Mouse (Mus musculus) natural killer cell, adult 2 months (primary cell): ENCODE data around the gene Cntd1.
"Not testable (repeated sequence)": the region's sequence is repeated elsewhere in the genome, so short reads cannot be mapped to it uniquely, and the experiment has no call there.

Experiments
- DNase-seq, 2 experiments: peaks; one replicate each; pipeline ENCODE4 v3.0.0; 2022; ENCODE audit warnings: low spot score in 2 of 2

Gene Cntd1

DNA sequence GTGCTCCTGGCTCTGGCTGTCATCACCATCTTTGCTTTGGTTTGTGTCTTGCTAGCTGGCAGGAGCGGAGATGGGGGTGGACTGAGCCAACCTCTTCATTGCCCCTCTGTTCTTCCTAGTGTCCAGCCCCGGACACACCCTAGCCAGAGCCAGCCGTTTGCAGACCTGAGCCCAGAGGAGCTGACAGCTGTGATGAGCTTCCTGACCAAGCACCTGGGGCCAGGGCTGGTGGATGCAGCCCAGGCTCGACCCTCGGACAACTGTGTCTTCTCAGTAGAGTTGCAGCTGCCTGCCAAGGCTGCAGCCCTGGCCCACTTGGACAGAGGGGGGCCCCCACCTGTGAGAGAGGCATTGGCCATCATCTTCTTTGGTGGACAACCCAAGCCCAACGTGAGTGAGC is 52.1 kb downstream of the Cntd1 start:
- DNase-seq, result not testable (repeated sequence)

DNA sequence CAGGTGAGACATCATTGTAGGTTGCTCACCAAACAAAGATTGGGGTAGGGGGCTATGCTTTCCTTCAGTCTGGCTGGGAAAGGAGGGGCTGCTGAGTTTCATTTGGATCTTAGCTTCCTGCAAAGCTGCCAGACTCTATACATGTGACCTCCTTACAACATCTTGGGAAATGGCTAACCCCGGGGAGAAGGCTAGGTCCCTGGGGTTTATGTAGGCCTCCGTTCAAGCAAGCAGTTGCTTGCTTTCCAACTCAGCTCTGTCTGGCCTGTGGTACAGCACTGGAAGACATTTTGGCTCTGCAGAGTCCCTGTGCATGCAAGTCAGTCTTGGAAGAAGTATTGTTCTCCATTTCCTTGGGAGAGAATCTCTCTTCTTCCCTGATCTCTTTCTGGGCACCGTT is 53.7 kb downstream of the Cntd1 start:
- DNase-seq, result no peak

DNA sequence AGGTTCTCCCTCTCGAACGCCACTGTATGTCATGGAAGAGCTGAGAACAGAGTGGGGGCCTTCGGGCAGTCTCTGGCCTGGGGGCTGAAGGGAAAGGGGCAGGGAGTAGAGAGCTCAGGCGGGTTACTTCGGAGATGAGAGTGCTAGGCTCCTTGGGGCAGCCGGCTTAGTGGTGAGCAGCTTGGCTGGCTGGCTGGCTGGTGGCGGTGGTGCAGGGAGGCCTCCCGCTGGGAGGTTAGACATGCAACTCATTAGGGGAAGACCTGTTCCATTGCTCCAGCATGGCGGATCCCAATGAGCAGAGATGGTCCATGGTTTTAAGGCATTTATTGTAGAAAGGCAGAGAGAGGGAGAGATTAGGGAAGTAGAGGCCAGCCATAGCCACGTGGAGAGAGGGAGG is 55.2 kb downstream of the Cntd1 start:
- no peak for DNase-seq

DNA sequence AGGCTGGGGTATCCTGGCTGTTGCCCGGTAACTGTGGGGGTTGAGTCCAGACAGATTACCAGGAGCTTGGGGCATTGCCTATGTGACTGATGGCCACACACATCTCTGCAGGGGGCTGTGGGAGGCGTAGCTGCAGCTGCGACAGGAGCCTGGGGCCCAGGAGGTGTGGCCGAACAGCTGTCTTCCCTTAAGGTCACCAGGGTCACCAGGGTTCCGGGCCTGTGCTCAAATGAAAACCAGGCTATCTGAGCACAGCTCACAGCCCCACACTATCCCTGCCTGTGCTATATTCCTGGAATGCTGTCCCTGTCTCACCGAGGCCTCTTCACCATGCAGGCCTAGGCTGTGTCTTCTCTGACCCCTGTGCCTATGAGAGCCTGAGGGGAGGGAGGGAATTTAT is 55.7 kb downstream of the Cntd1 start:
- no peak for DNase-seq

DNA sequence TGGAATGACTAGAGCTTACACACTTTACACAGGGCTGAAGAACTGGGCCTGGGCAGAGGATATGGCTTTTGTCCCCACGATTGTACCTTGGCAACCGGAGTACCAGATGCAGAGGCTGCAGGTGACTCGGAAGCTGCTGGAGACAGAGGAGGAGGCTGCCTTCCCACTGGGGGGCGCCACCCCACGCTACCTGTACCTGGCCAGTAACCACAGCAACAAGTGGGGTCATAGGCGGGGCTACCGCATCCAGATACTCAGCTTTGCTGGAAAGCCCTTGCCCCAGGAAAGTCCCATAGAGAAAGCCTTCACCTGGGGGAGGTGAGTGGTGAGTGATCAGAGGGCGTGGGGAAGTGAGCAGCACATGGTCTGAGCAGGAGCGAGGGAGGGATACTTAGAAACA is 56.9 kb downstream of the Cntd1 start:
- DNase-seq, result no peak

DNA sequence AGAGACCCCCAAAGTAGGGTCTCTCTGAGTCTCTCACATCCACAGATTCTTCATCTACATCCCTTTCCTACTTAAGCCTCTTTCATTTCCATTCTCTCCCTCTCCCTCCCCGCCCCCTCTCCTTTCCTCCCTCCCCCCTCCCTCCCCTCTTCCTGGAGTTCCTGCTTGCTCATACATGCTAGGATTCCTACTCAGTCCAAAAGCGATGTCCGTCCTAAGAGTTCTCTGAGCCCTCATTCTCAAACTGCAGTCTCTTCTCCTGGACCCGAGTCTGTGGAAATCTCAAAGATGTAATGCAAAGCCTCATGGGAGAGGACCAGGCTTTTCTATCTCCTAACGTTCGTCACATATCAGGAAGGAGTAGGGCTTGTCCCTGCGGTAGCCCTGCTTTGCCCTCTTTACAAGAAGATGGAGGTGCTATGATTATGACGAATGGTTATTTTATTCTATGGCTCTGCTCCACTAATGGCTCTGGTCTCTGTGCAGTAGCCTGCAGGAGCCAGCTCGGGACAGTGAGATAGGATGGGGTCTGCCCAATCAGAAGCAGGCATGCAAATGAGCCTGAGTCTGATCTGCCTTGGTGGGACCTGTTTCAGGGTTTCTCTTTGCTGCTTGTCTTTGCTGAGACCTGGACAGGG is 59.4 kb downstream of the Cntd1 start:
- DNase-seq, result no peak
